In the genomic region with DNA sequence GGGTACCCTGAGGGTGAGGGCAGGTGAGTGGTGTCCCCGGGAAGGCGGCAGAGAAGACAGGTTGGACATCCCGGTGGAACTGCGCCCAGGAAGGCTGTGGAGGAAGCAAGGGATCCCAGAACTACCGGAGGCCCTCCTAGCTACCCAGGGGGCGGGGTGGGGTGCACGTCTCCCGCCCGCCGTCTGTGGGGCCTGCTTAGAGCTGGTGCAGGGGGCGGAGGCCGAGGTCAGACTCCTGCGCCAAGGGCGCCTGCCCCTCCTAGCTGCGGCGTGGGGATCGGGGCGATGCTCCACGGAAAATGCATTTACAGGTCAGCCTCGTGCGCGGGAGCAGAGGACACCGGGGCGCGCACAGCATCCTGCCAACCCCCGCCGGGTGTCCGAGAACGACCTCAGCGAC, we compare ENCODE assay signal across 8 mouse cellular contexts. TPM values are rescaled to one million over a fixed set of nuclear protein-coding genes. Genes with fewer than 3 reads are reported as not detected.
DNase-seq lines count a peak whose midpoint lies in the region; ATAC-seq and TF ChIP-seq lines count a peak whose summit lies in the region.

No protein-coding gene starts in this region.

- peaks cover 11% of the 10 kb centered on the region; the same call in 1 of the 2 replicates for H3K4me1 ChIP-seq in kidney, postnatal 0 days (replicated peaks; ENCODE audit: insufficient read depth, low read length)
- H3K4me1 ChIP-seq in bone marrow, adult 2 months (ENCODE audit: control insufficient read depth, insufficient read depth, low read length), result peaks cover 4% of the 10 kb centered on the region; the same call in 1 of the 2 replicates
- peaks cover 45% of the 10 kb centered on the region for H3K4me1 ChIP-seq in heart, embryonic 15.5 days (replicated peaks)
- peaks cover 17% of the 10 kb centered on the region for H3K4me1 ChIP-seq in liver, postnatal 0 days (ENCODE audit: insufficient read depth)
- H3K4me1 ChIP-seq in stomach, postnatal 0 days (replicated peaks; ENCODE audit: control insufficient read depth, insufficient read depth), result peaks cover 3% of the 10 kb centered on the region; the same call in 1 of the 2 replicates

- no peak for TF ChIP-seq EP300 in liver, postnatal 0 days (IDR thresholded peaks at IDR 0.05; ENCODE audit: low read depth)
- TF ChIP-seq EP300 in stomach, postnatal 0 days (optimal IDR thresholded peaks at IDR 0.05), result no peak

- ATAC-seq in kidney, postnatal 0 days (replicated peaks; ENCODE audit: low FRiP score, low read depth), result 0 out of 2 replicates have a peak, but pooled peaks have one; percentile 16
- ATAC-seq in heart, embryonic 15.5 days (replicated peaks; ENCODE audit: insufficient number of reproducible peaks, insufficient read depth, low FRiP score, low read depth), result peak; percentile 6; the same call in 1 of the 2 replicates
- ATAC-seq in liver, postnatal 0 days, result peak; percentile 12
- ATAC-seq in stomach, postnatal 0 days (ENCODE audit: low FRiP score, low TSS enrichment), result peak; percentile 25

- H3K4me3 ChIP-seq in kidney, postnatal 0 days (replicated peaks; ENCODE audit: low read depth, low read length), result peak overlapping the region; percentile 58
- H3K4me3 ChIP-seq in bone marrow, adult 2 months (replicated peaks; ENCODE audit: control insufficient read depth, low read depth, low read length), result peak overlapping the region; percentile 81
- peak overlapping the region; percentile 79 for H3K4me3 ChIP-seq in heart, embryonic 15.5 days
- H3K4me3 ChIP-seq in liver, postnatal 0 days (ENCODE audit: low read depth, low read length), result peak overlapping the region; percentile 59
- peak overlapping the region; percentile 66 for H3K4me3 ChIP-seq in stomach, postnatal 0 days (ENCODE audit: low read depth, low read length)

- H3K4me2 ChIP-seq in kidney, postnatal 0 days (ENCODE audit: low read length), result peak overlapping the region; percentile 79
- peak overlapping the region; percentile 95 for H3K4me2 ChIP-seq in heart, embryonic 15.5 days
- H3K4me2 ChIP-seq in liver, postnatal 0 days (ENCODE audit: low read depth, low read length), result peak overlapping the region; percentile 80
- peak overlapping the region; percentile 97 for H3K4me2 ChIP-seq in stomach, postnatal 0 days (replicated peaks; ENCODE audit: low read depth)

- H3K27me3 ChIP-seq in kidney, postnatal 0 days (ENCODE audit: insufficient read depth, low read length), result no peaks in the 10 kb centered on the region
- no peaks in the 10 kb centered on the region for H3K27me3 ChIP-seq in heart, embryonic 15.5 days
- H3K27me3 ChIP-seq in liver, postnatal 0 days (ENCODE audit: insufficient read depth, low read length), result peaks cover 11% of the 10 kb centered on the region
- no peaks in the 10 kb centered on the region for H3K27me3 ChIP-seq in stomach, postnatal 0 days (ENCODE audit: control insufficient read depth, insufficient read depth, low read length)

- no peak for TF ChIP-seq POLR2A in bone marrow, adult 2 months (IDR thresholded peaks at IDR 0.05; ENCODE audit: borderline replicate concordance, control insufficient read depth, low read depth, low read length)

- H3K27ac ChIP-seq in kidney, postnatal 0 days, result peak overlapping the region; percentile 85
- H3K27ac ChIP-seq in bone marrow, adult 2 months (ENCODE audit: control insufficient read depth, insufficient read depth, low read depth, low read length, poor library complexity), result peak overlapping the region; percentile 37; the same call in 1 of the 2 replicates
- peak overlapping the region; percentile 56 for H3K27ac ChIP-seq in heart, embryonic 15.5 days
- H3K27ac ChIP-seq in liver, postnatal 0 days (ENCODE audit: low read depth), result no peak overlapping the region
- peak overlapping the region; percentile 86 for H3K27ac ChIP-seq in stomach, postnatal 0 days (replicated peaks)

- H3K9ac ChIP-seq in kidney, postnatal 0 days (ENCODE audit: low read depth, low read length), result peak overlapping the region; percentile 76
- peak overlapping the region; percentile 85 for H3K9ac ChIP-seq in heart, embryonic 15.5 days
- H3K9ac ChIP-seq in liver, postnatal 0 days (replicated peaks), result peak overlapping the region; percentile 67
- peak overlapping the region; percentile 76 for H3K9ac ChIP-seq in stomach, postnatal 0 days (ENCODE audit: low read length)

- TF ChIP-seq CTCF in kidney, postnatal 0 days (IDR thresholded peaks at IDR 0.05; ENCODE audit: low read depth), result no peak
- TF ChIP-seq CTCF in bone marrow, adult 2 months (IDR thresholded peaks at IDR 0.05; ENCODE audit: control insufficient read depth, insufficient read depth, low read length), result no peak
- TF ChIP-seq CTCF in liver, postnatal 0 days (IDR thresholded peaks at IDR 0.05; ENCODE audit: low read depth), result no peak
- TF ChIP-seq CTCF in stomach, postnatal 0 days (IDR thresholded peaks at IDR 0.05; ENCODE audit: low read depth), result peak; percentile 5; the same call in 1 of the 2 replicates

- no peak for DNase-seq in kidney, postnatal 0 days (ENCODE audit: low spot score)
- DNase-seq in kidney, adult 8-10 months, result no peak
- no peak for DNase-seq in liver, postnatal 0 days
- DNase-seq in stomach, postnatal 0 days (ENCODE audit: low spot score), result no peak
- DNase-seq in urinary bladder, postnatal 4 days (ENCODE audit: low spot score in 2 of 2), result no peak
- no peak for DNase-seq in layer of hippocampus, adult 8-10 months (ENCODE audit: low spot score in 2 of 2)

- no peaks in the 10 kb centered on the region for H3K9me3 ChIP-seq in kidney, postnatal 0 days (replicated peaks; ENCODE audit: low read length)
- H3K9me3 ChIP-seq in heart, embryonic 15.5 days (replicated peaks), result no peaks in the 10 kb centered on the region
- no peaks in the 10 kb centered on the region for H3K9me3 ChIP-seq in liver, postnatal 0 days (ENCODE audit: low read length)
- H3K9me3 ChIP-seq in stomach, postnatal 0 days (ENCODE audit: control insufficient read depth, low read length), result no peaks in the 10 kb centered on the region

- WGBS in kidney, postnatal 0 days, result under 1% methylated on average over 30 of the region's 30 CpGs
- under 1% methylated on average over 30 of the region's 30 CpGs for WGBS in bone marrow, adult 2 months
- 1% methylated on average over 30 of the region's 30 CpGs for WGBS in heart, embryonic 15.5 days
- 1% methylated on average over 22 of the region's 30 CpGs for WGBS in liver, postnatal 0 days (ENCODE audit: insufficient replicate concordance)
- WGBS in stomach, postnatal 0 days, result 1% methylated on average over 24 of the region's 30 CpGs

- no peaks in the 10 kb centered on the region for H3K36me3 ChIP-seq in kidney, postnatal 0 days (ENCODE audit: insufficient read depth, low read length)
- H3K36me3 ChIP-seq in heart, embryonic 15.5 days, result no peaks in the 10 kb centered on the region; the same call in 1 of the 2 replicates
- 0 out of 2 replicates have a peak, but pooled peaks cover 1% of the 10 kb centered on the region for H3K36me3 ChIP-seq in liver, postnatal 0 days (replicated peaks; ENCODE audit: insufficient read depth, low read length)
- H3K36me3 ChIP-seq in stomach, postnatal 0 days (ENCODE audit: control insufficient read depth, insufficient read depth, low read length), result no peaks in the 10 kb centered on the region; the same call in 1 of the 2 replicates

RNA-seq across cellular contexts. Expression of a gene that starts 0.4 kb away (rescaled TPM):
- polyA plus RNA-seq in kidney, postnatal 0 days (2015; fragmentation: Nextera tagmentation; extraction: Ambion mirVana), result 28.5 and 30.6 TPM in 2 replicates
- polyA plus RNA-seq in bone marrow, adult 2 months (2011; ENCODE audit: insufficient read depth, insufficient read length, low replicate concordance, missing spikeins), result 2.7 and 5.7 TPM in 2 replicates
- polyA plus RNA-seq in heart, embryonic 15.5 days (2015; fragmentation: Nextera tagmentation; extraction: Ambion mirVana), result 16.6 and 18.8 TPM in 2 replicates
- polyA plus RNA-seq in liver, postnatal 0 days (2015; fragmentation: Nextera tagmentation; extraction: Ambion mirVana), result 2.4 and 2.8 TPM in 2 replicates
- 16.1 and 16.8 TPM in 2 replicates for polyA plus RNA-seq in stomach, postnatal 0 days (2015; fragmentation: Nextera tagmentation; extraction: Ambion mirVana)
- total RNA-seq in layer of hippocampus, adult 8-10 months (2022), result 10 to 100 TPM; 15.0 to 18.9 (median 15.7) TPM

RNA-seq across cellular contexts. Expression of a gene that starts 0.5 kb away (rescaled TPM):
- 1.9 and 2.0 TPM in 2 replicates for polyA plus RNA-seq in kidney, postnatal 0 days (2015; fragmentation: Nextera tagmentation; extraction: Ambion mirVana)
- 0.29 and 0.72 TPM in 2 replicates for polyA plus RNA-seq in bone marrow, adult 2 months (2011; ENCODE audit: insufficient read depth, insufficient read length, low replicate concordance, missing spikeins)
- polyA plus RNA-seq in heart, embryonic 15.5 days (2015; fragmentation: Nextera tagmentation; extraction: Ambion mirVana), result 1.00 and 1.5 TPM in 2 replicates
- polyA plus RNA-seq in liver, postnatal 0 days (2015; fragmentation: Nextera tagmentation; extraction: Ambion mirVana), result 0.15 and 0.34 TPM in 2 replicates
- 2.0 and 2.3 TPM in 2 replicates for polyA plus RNA-seq in stomach, postnatal 0 days (2015; fragmentation: Nextera tagmentation; extraction: Ambion mirVana)
- 1 to 10 TPM; 1.3 to 2.5 (median 2.0) TPM for total RNA-seq in layer of hippocampus, adult 8-10 months (2022)

RNA-seq across cellular contexts. Expression of a gene that starts 14.6 kb away (rescaled TPM):
- 40.8 and 42.5 TPM in 2 replicates for polyA plus RNA-seq in kidney, postnatal 0 days (2015; fragmentation: Nextera tagmentation; extraction: Ambion mirVana)
- 14.8 and 19.3 TPM in 2 replicates for polyA plus RNA-seq in bone marrow, adult 2 months (2011; ENCODE audit: insufficient read depth, insufficient read length, low replicate concordance, missing spikeins)
- 25.6 and 36.8 TPM in 2 replicates for polyA plus RNA-seq in heart, embryonic 15.5 days (2015; fragmentation: Nextera tagmentation; extraction: Ambion mirVana)
- 13.0 and 16.0 TPM in 2 replicates for polyA plus RNA-seq in liver, postnatal 0 days (2015; fragmentation: Nextera tagmentation; extraction: Ambion mirVana)
- polyA plus RNA-seq in stomach, postnatal 0 days (2015; fragmentation: Nextera tagmentation; extraction: Ambion mirVana), result 34.6 and 35.3 TPM in 2 replicates
- 10 to 100 TPM; 52.4 to 58.6 (median 55.4) TPM for total RNA-seq in layer of hippocampus, adult 8-10 months (2022)

RNA-seq across cellular contexts. Expression of a gene that starts 30.7 kb away (rescaled TPM):
- polyA plus RNA-seq in kidney, postnatal 0 days (2015; fragmentation: Nextera tagmentation; extraction: Ambion mirVana), result 134 and 136 TPM in 2 replicates
- polyA plus RNA-seq in bone marrow, adult 2 months (2011; ENCODE audit: insufficient read depth, insufficient read length, low replicate concordance, missing spikeins), result 58.3 and 118 TPM in 2 replicates
- 64.8 and 79.8 TPM in 2 replicates for polyA plus RNA-seq in heart, embryonic 15.5 days (2015; fragmentation: Nextera tagmentation; extraction: Ambion mirVana)
- polyA plus RNA-seq in liver, postnatal 0 days (2015; fragmentation: Nextera tagmentation; extraction: Ambion mirVana), result 70.1 and 76.2 TPM in 2 replicates
- polyA plus RNA-seq in stomach, postnatal 0 days (2015; fragmentation: Nextera tagmentation; extraction: Ambion mirVana), result 134 and 144 TPM in 2 replicates
- 10 to 100 TPM; 31.8 to 48.9 (median 42.3) TPM for total RNA-seq in layer of hippocampus, adult 8-10 months (2022)

RNA-seq across cellular contexts. Expression of a gene that starts 38.4 kb away (rescaled TPM):
- 156 and 163 TPM in 2 replicates for polyA plus RNA-seq in kidney, postnatal 0 days (2015; fragmentation: Nextera tagmentation; extraction: Ambion mirVana)
- polyA plus RNA-seq in bone marrow, adult 2 months (2011; ENCODE audit: insufficient read depth, insufficient read length, low replicate concordance, missing spikeins), result 7.5 and 15.6 TPM in 2 replicates
- polyA plus RNA-seq in heart, embryonic 15.5 days (2015; fragmentation: Nextera tagmentation; extraction: Ambion mirVana), result 55.5 and 72.2 TPM in 2 replicates
- polyA plus RNA-seq in liver, postnatal 0 days (2015; fragmentation: Nextera tagmentation; extraction: Ambion mirVana), result 61.9 and 66.5 TPM in 2 replicates
- polyA plus RNA-seq in stomach, postnatal 0 days (2015; fragmentation: Nextera tagmentation; extraction: Ambion mirVana), result 95.2 and 103 TPM in 2 replicates
- total RNA-seq in layer of hippocampus, adult 8-10 months (2022), result 10 to 100 TPM; 32.5 to 42.6 (median 34.8) TPM
